Mouse (Mus musculus) liver, postnatal 0 days (tissue): ENCODE results near the gene Lilrb4a. TPM values are rescaled to one million over a fixed set of nuclear protein-coding genes. Genes with fewer than 3 reads are reported as not detected.
A peak's percentile ranks its signal among the peaks of the same experiment; 100 is the strongest.
"Not testable (repeated sequence)": the region's sequence is repeated elsewhere in the genome, so short reads cannot be mapped to it uniquely, and the experiment has no call there.

ENCODE experiments used
- ATAC-seq: fragments of 200-750 bp; cut with Nextera tagmentation; 2 replicates; pipeline ENCODE4 v1.8.0; 2017; ENCODE audit warnings: mild to moderate bottlenecking, moderate library complexity
- DNase-seq: peaks from one replicate; pipeline ENCODE4 v3.0.0-alpha.2; 2016
- H3K27ac ChIP-seq: fragments of 300-500 bp; sonication (generic); 2 replicates; pipeline ENCODE4 v1.5.1; 2014; ENCODE audit warnings: antibody characterized with exemption, moderate library complexity, mild to moderate bottlenecking, low read depth
- H3K27me3 ChIP-seq: fragments of 300-500 bp; sonication (generic); 2 replicates; pipeline ENCODE4 v1.6.1; 2014; ENCODE audit warnings: low read length, control low read depth, mixed read lengths; ENCODE audit not compliant: insufficient read depth
- H3K36me3 ChIP-seq: fragments of 300-500 bp; sonication (generic); replicated peaks from 2 replicates; pipeline ENCODE4 v1.6.1; 2014; ENCODE audit warnings: mild to moderate bottlenecking, control low read depth, low read length, moderate library complexity, mixed read lengths; ENCODE audit not compliant: insufficient read depth
- H3K4me1 ChIP-seq: fragments of 300-500 bp; sonication (generic); 2 replicates; pipeline ENCODE4 v1.6.1; 2014; ENCODE audit warnings: antibody characterized with exemption, mild to moderate bottlenecking, control low read depth; ENCODE audit not compliant: insufficient read depth
- H3K4me2 ChIP-seq: fragments of 300-500 bp; sonication (generic); 2 replicates; pipeline ENCODE4 v1.6.1; 2014; ENCODE audit warnings: low read depth, mild to moderate bottlenecking, low read length, moderate library complexity, mixed read lengths
- H3K4me3 ChIP-seq: fragments of 300-500 bp; sonication (generic); 2 replicates; pipeline ENCODE4 v1.5.1; 2014; ENCODE audit warnings: low read depth, low read length
- H3K9ac ChIP-seq: fragments of 300-500 bp; sonication (generic); replicated peaks from 2 replicates; pipeline ENCODE4 v1.6.1; 2014; ENCODE audit warnings: mild to moderate bottlenecking, moderate library complexity
- H3K9me3 ChIP-seq: fragments of 300-500 bp; sonication (generic); 2 replicates; pipeline ENCODE4 v1.6.1; 2016; ENCODE audit warnings: mild to moderate bottlenecking, control low read depth, low read length, mixed read lengths
- CTCF ChIP-seq: sonication (generic); IDR thresholded peaks from 2 replicates; pipeline ENCODE4 v1.5.1; 2016; ENCODE audit warnings: antibody characterized with exemption, low read depth
- EP300 ChIP-seq: IDR thresholded peaks from 2 replicates; pipeline ENCODE4 v1.6.1; 2016; ENCODE audit warnings: antibody characterized with exemption, low read depth, mild to moderate bottlenecking
- WGBS: fragments of 180-500 bp; shearing (Covaris S2); extraction: QIAGEN DNeasy Blood & Tissue Kit; methylation state at CpG from one replicate; pipeline ENCODE4 v1.1.7; 2014; ENCODE audit not compliant: insufficient replicate concordance; 5-methylcytosine and 5-hydroxymethylcytosine counted together
- polyA plus RNA-seq: library from polyadenylated mRNA; unstranded; fragments of >200 nt; fragmentation: Nextera tagmentation; extraction: Ambion mirVana; gene quantifications from 2 replicates; pipeline ENCODE4 v1.2.1, GENCODE M21; 2015

Lilrb4a gene
- polyA plus RNA-seq = 10.2 and 12.1 TPM in 2 replicates

GRCm38 (mm10) chr10:51490691-51491090, at the start of gene Lilrb4a:
Gene Lilrb4a (plus strand): TSS chr10:51490956.
- Histone ChIP-seq H3K4me2 (peak within 1 kb of the TSS; percentile 1; the same call in 1 of the 2 replicates), H3K27ac (0 out of 2 replicates have a peak within 1 kb of the TSS, but pooled peaks have one; percentile 22), H3K4me3 (peak within 1 kb of the TSS; percentile 6; the same call in 1 of the 2 replicates)
- H3K9me3 ChIP-seq, H3K4me1 ChIP-seq, H3K36me3 ChIP-seq, H3K9ac ChIP-seq, H3K27me3 ChIP-seq, DNase-seq: not testable (repeated sequence)
- WGBS = no CpG with 5 or more reads among the region's 2 CpGs
- ATAC-seq = peak; percentile 45

GRCm38 (mm10) chr10:51451610-51452009, 39.1 kb upstream of the Lilrb4a start:
- no peaks in the 10 kb centered on the region for H3K27me3 ChIP-seq
- no peak overlapping the region for H3K4me3 ChIP-seq
- peak; percentile 41; the same call in 1 of the 2 replicates for ATAC-seq
- TF ChIP-seq CTCF = no peak
- TF ChIP-seq EP300 = no peak
- H3K4me1 ChIP-seq = 0 out of 2 replicates have a peak, but pooled peaks cover 2% of the 10 kb centered on the region
- H3K9ac ChIP-seq = no peak overlapping the region
- H3K36me3 ChIP-seq = no peaks in the 10 kb centered on the region
- no peak for DNase-seq
- no peaks in the 10 kb centered on the region for H3K9me3 ChIP-seq
- no peak overlapping the region for H3K4me2 ChIP-seq
- no peak overlapping the region for H3K27ac ChIP-seq
- 63% methylated on average over 4 of the region's 4 CpGs for WGBS

GRCm38 (mm10) chr10:51453616-51454298, 37.0 kb upstream of the Lilrb4a start:
- Histone ChIP-seq H3K27ac (peak overlapping the region; percentile 49; the same call in 1 of the 2 replicates), H3K4me3 (no peak overlapping the region), H3K9me3 (no peaks in the 10 kb centered on the region), H3K4me1 (0 out of 2 replicates have a peak, but pooled peaks cover 2% of the 10 kb centered on the region), H3K36me3 (no peaks in the 10 kb centered on the region), H3K9ac (no peak overlapping the region), H3K27me3 (no peaks in the 10 kb centered on the region), H3K4me2 (no peak overlapping the region)
- peak; percentile 71 for ATAC-seq
- TF ChIP-seq EP300 (0 out of 2 replicates have a peak, but pooled peaks have one; percentile 22), CTCF (no peak)
- WGBS = 33% methylated on average over 1 of the region's 1 CpGs
- DNase-seq = no peak

GRCm38 (mm10) chr10:51454365-51454764, 36.4 kb upstream of the Lilrb4a start:
- Histone ChIP-seq H3K4me3 (no peak overlapping the region), H3K36me3 (no peaks in the 10 kb centered on the region), H3K9me3 (no peaks in the 10 kb centered on the region), H3K4me1 (0 out of 2 replicates have a peak, but pooled peaks cover 2% of the 10 kb centered on the region), H3K27me3 (no peaks in the 10 kb centered on the region), H3K4me2 (no peak overlapping the region), H3K27ac (peak overlapping the region; percentile 76; the same call in 1 of the 2 replicates), H3K9ac (no peak overlapping the region)
- TF ChIP-seq EP300 = no peak
- TF ChIP-seq CTCF = no peak
- DNase-seq (no peak), ATAC-seq (peak; percentile 55)
- WGBS = 33% methylated on average over 1 of the region's 1 CpGs

GRCm38 (mm10) chr10:51455762-51456161, 35.0 kb upstream of the Lilrb4a start:
- ATAC-seq (peak; percentile 34), DNase-seq (no peak)
- Histone ChIP-seq H3K4me3 (no peak overlapping the region), H3K36me3 (no peaks in the 10 kb centered on the region), H3K4me1 (0 out of 2 replicates have a peak, but pooled peaks cover 2% of the 10 kb centered on the region), H3K9ac (no peak overlapping the region), H3K27me3 (no peaks in the 10 kb centered on the region), H3K9me3 (no peaks in the 10 kb centered on the region), H3K4me2 (no peak overlapping the region), H3K27ac (peak overlapping the region; percentile 76)
- TF ChIP-seq EP300 (no peak), CTCF (no peak)
- 31% methylated on average over 1 of the region's 1 CpGs for WGBS

- Histone ChIP-seq H3K27me3 (no peaks in the 10 kb centered on the region), H3K9ac (no peak overlapping the region), H3K4me2 (no peak overlapping the region), H3K27ac (peak overlapping the region; percentile 76), H3K4me3 (no peak overlapping the region), H3K9me3 (no peaks in the 10 kb centered on the region), H3K4me1 (0 out of 2 replicates have a peak, but pooled peaks cover 2% of the 10 kb centered on the region), H3K36me3 (no peaks in the 10 kb centered on the region)
- 40% methylated on average over 4 of the region's 4 CpGs for whole genome bisulfite sequencing
- ATAC-seq (no peak), DNase-seq (no peak)
- TF ChIP-seq EP300 = no peak
- no peak for TF ChIP-seq CTCF
These were observed 34.4 kb upstream of the Lilrb4a start for GRCm38 (mm10) chr10:51456369-51456768.

- not testable (repeated sequence) for H3K27me3 ChIP-seq, H3K9ac ChIP-seq
These were observed 27.0 kb upstream of the Lilrb4a start for GRCm38 (mm10) chr10:51463800-51464199.

GRCm38 (mm10) chr10:51480397-51480796, 10.4 kb upstream of the Lilrb4a start, which contains the start of the genes Gm49339 and Lilr4b:
Gene Gm49339 (plus strand): TSS chr10:51480612.
Gene Lilr4b (plus strand): TSS chr10:51480632.
- H3K9ac ChIP-seq, H3K27ac ChIP-seq, H3K36me3 ChIP-seq, H3K9me3 ChIP-seq, H3K4me2 ChIP-seq, DNase-seq, H3K4me1 ChIP-seq, H3K27me3 ChIP-seq: not testable (repeated sequence)
- ATAC-seq = peak; percentile 27
- 32% methylated on average over 1 of the region's 3 CpGs for WGBS
- 0 out of 2 replicates have a peak within 1 kb of the TSS, but pooled peaks have one; percentile 7 for H3K4me3 ChIP-seq

More at GRCm38 (mm10) chr10:51463800-51464199, 27.0 kb upstream of the Lilrb4a start:
- ATAC-seq, H3K27ac ChIP-seq, DNase-seq, H3K9me3 ChIP-seq, H3K36me3 ChIP-seq, H3K4me1 ChIP-seq, H3K4me2 ChIP-seq, H3K4me3 ChIP-seq: not testable (repeated sequence)
- 71% methylated on average over 4 of the region's 4 CpGs for WGBS
